Mouse (Mus musculus) spleen, adult 2 months (tissue): ENCODE measurements around the gene Fam172a.

Experiments
- CTCF ChIP-seq: fragments of 200-500 bp; IDR thresholded peaks from 2 replicates; pipeline ENCODE4 v1.5.1; 2011; ENCODE audit warnings: mild to moderate bottlenecking, inconsistent platforms; ENCODE audit not compliant: insufficient read depth, insufficient read length, insufficient replicate concordance; ENCODE audit errors: extremely low read depth
- POLR2A ChIP-seq: fragments of 200-500 bp; IDR thresholded peaks from 2 replicates; pipeline ENCODE4 v1.6.1; 2011; ENCODE audit warnings: low read depth, low read length, inconsistent platforms

- no peak for TF ChIP-seq CTCF
- TF ChIP-seq POLR2A: no peak
These were observed 422.1 kb downstream of the Fam172a start for GRCm38 (mm10) chr13:78123911-78124426.
